Mouse (Mus musculus) MEL (cell line): ENCODE measurements around the gene Bcl2l1. TPM values are rescaled to one million over a fixed set of nuclear protein-coding genes. Genes with fewer than 3 reads are reported as not detected.

ENCODE experiments used
- DNase-seq: peaks from one replicate; pipeline ENCODE4 v3.0.0; 2011; ENCODE audit warnings: low read depth, low spot score
- H3K27ac ChIP-seq: 2 replicates; pipeline ENCODE4 v1.5.1; 2012; ENCODE audit warnings: low read depth, mild to moderate bottlenecking, control low read depth, low read length, moderate library complexity; ENCODE audit not compliant: control insufficient read depth
- H3K27me3 ChIP-seq, 2 experiments: fragments of 150-350 bp in 1 of 2; sonication (generic) in 1 of 2; 2 replicates each; pipeline ENCODE4 v1.6.1; 2012; ENCODE audit warnings: low read length in 2 of 2, mild to moderate bottlenecking in 2 of 2, improper control_type of control experiment in 1 of 2, moderate library complexity in 1 of 2; ENCODE audit not compliant: insufficient read depth in 2 of 2, control insufficient read depth in 1 of 2
- H3K36me3 ChIP-seq, 2 experiments: 2 replicates each; pipeline ENCODE4 v1.6.1; 2012 to 2014; ENCODE audit warnings: low read length in 2 of 2, improper control_type of control experiment in 1 of 2, inconsistent platforms in 1 of 2, mild to moderate bottlenecking in 1 of 2; ENCODE audit not compliant: insufficient read depth in 2 of 2, control insufficient read depth in 1 of 2
- H3K4me1 ChIP-seq, 2 experiments: fragments of 150-350 bp in 1 of 2; sonication (generic) in 1 of 2; 2 replicates each; pipeline ENCODE4 v1.6.1; 2012; ENCODE audit warnings: low read length in 2 of 2, improper control_type of control experiment in 1 of 2, mild to moderate bottlenecking in 1 of 2; ENCODE audit not compliant: insufficient read depth in 2 of 2, control insufficient read depth in 1 of 2
- H3K4me3 ChIP-seq, 2 experiments: fragments of 150-350 bp in 1 of 2; sonication (generic) in 1 of 2; 2 replicates each; pipeline ENCODE4 v1.5.1; 2012; ENCODE audit warnings: low read depth in 2 of 2, low read length in 2 of 2, mild to moderate bottlenecking in 2 of 2, moderate library complexity in 2 of 2, control low read depth in 1 of 2, improper control_type of control experiment in 1 of 2; ENCODE audit not compliant: control insufficient read depth in 1 of 2, insufficient read depth in 1 of 2
- H3K79me2 ChIP-seq: 2 replicates; pipeline ENCODE4 v1.6.1; 2012; ENCODE audit warnings: mild to moderate bottlenecking, low read length, moderate library complexity; ENCODE audit not compliant: control insufficient read depth, poor library complexity, insufficient read depth
- H3K9ac ChIP-seq: 2 replicates; pipeline ENCODE4 v1.6.1; 2012; ENCODE audit warnings: low read depth, mild to moderate bottlenecking, control low read depth, low read length, moderate library complexity; ENCODE audit not compliant: control insufficient read depth, poor library complexity, severe bottlenecking
- H3K9me3 ChIP-seq: fragments of 150-350 bp; sonication (generic); replicated peaks from 2 replicates; pipeline ENCODE4 v1.6.1; 2012; ENCODE audit warnings: mild to moderate bottlenecking, low read length, improper control_type of control experiment, moderate library complexity; ENCODE audit not compliant: insufficient read depth
- CHD1 ChIP-seq: IDR thresholded peaks from 2 replicates; pipeline ENCODE4 v1.6.1; 2012; ENCODE audit warnings: low read depth, mild to moderate bottlenecking, inconsistent platforms, low read length, improper control_type of control experiment
- CHD2 ChIP-seq: IDR thresholded peaks from 2 replicates; pipeline ENCODE4 v1.6.1; 2011; ENCODE audit warnings: low read length, improper control_type of control experiment
- CTCF ChIP-seq, 3 experiments: IDR thresholded peaks in 2 of 3; conservative IDR thresholded peaks in 1 of 3; 2 replicates each; pipeline ENCODE4 v1.5.1; 2011 to 2012; ENCODE audit warnings: low read length in 3 of 3, low read depth in 2 of 3, mild to moderate bottlenecking in 2 of 3, improper control_type of control experiment in 1 of 3, inconsistent platforms in 1 of 3, mixed read lengths in 1 of 3, moderate library complexity in 1 of 3; ENCODE audit not compliant: control insufficient read depth in 1 of 3, insufficient read depth in 1 of 3, poor library complexity in 1 of 3, severe bottlenecking in 1 of 3
- E2F4 ChIP-seq: IDR thresholded peaks from 2 replicates; pipeline ENCODE4 v1.6.1; 2011; ENCODE audit warnings: low read depth, low read length, improper control_type of control experiment, borderline replicate concordance
- EP300 ChIP-seq, 2 experiments: IDR thresholded peaks; 2 replicates each; pipeline ENCODE4 v1.6.1; 2011; ENCODE audit warnings: improper control_type of control experiment in 2 of 2, low read length in 2 of 2, low read depth in 1 of 2, mild to moderate bottlenecking in 1 of 2
- GABPA ChIP-seq: IDR thresholded peaks from 2 replicates; pipeline ENCODE4 v1.6.1; 2012; ENCODE audit warnings: low read depth, mild to moderate bottlenecking, inconsistent platforms, low read length, improper control_type of control experiment, moderate library complexity
- GATA1 ChIP-seq: IDR thresholded peaks from 2 replicates; pipeline ENCODE4 v1.6.1; 2011; ENCODE audit warnings: low read depth, low read length, improper control_type of control experiment
- HCFC1 ChIP-seq: IDR thresholded peaks from 2 replicates; pipeline ENCODE4 v1.6.1; 2012; ENCODE audit warnings: low read depth, mild to moderate bottlenecking, inconsistent platforms, low read length, improper control_type of control experiment, moderate library complexity
- JUND ChIP-seq: IDR thresholded peaks from 2 replicates; pipeline ENCODE4 v1.6.1; 2011; ENCODE audit warnings: low read depth, mild to moderate bottlenecking, improper control_type of control experiment, low read length
- KAT2A ChIP-seq: conservative IDR thresholded peaks from 2 replicates; pipeline ENCODE4 v1.6.1; 2012; ENCODE audit warnings: low read depth, low read length, improper control_type of control experiment, inconsistent platforms
- MAFK ChIP-seq: IDR thresholded peaks from 2 replicates; pipeline ENCODE4 v1.6.1; 2011; ENCODE audit warnings: low read depth, mild to moderate bottlenecking, low read length, improper control_type of control experiment, borderline replicate concordance
- MAX ChIP-seq: IDR thresholded peaks from 2 replicates; pipeline ENCODE4 v1.6.1; 2011; ENCODE audit warnings: low read length, improper control_type of control experiment
- MAZ ChIP-seq: IDR thresholded peaks from 2 replicates; pipeline ENCODE4 v1.6.1; 2012; ENCODE audit warnings: low read depth, mild to moderate bottlenecking, inconsistent platforms, low read length, improper control_type of control experiment
- MEF2A ChIP-seq: IDR thresholded peaks from 2 replicates; pipeline ENCODE4 v1.6.1; 2014; ENCODE audit warnings: low read depth, mild to moderate bottlenecking, inconsistent platforms, low read length, improper control_type of control experiment; ENCODE audit not compliant: poor library complexity, insufficient replicate concordance, severe bottlenecking; ENCODE audit errors: extremely low read depth
- MXI1 ChIP-seq: IDR thresholded peaks from 2 replicates; pipeline ENCODE4 v1.6.1; 2011; ENCODE audit warnings: mild to moderate bottlenecking, low read depth, low read length, improper control_type of control experiment
- MYB ChIP-seq: IDR thresholded peaks from 2 replicates; pipeline ENCODE4 v1.6.1; 2011; ENCODE audit warnings: mild to moderate bottlenecking, low read depth, low read length, improper control_type of control experiment
- MYC ChIP-seq: IDR thresholded peaks from 2 replicates; pipeline ENCODE4 v1.6.1; 2011; ENCODE audit warnings: low read depth, mild to moderate bottlenecking, low read length, improper control_type of control experiment, moderate library complexity
- NELFE ChIP-seq: IDR thresholded peaks from 2 replicates; pipeline ENCODE4 v1.6.1; 2011; ENCODE audit warnings: low read depth, low read length, improper control_type of control experiment
- POLR2A ChIP-seq, 2 experiments: IDR thresholded peaks; 2 replicates each; pipeline ENCODE4 v1.6.1; 2011 to 2012; ENCODE audit warnings: low read length in 2 of 2, mild to moderate bottlenecking in 2 of 2, control low read depth in 1 of 2, improper control_type of control experiment in 1 of 2, low read depth in 1 of 2, moderate library complexity in 1 of 2; ENCODE audit not compliant: control insufficient read depth in 1 of 2, insufficient read depth in 1 of 2, poor library complexity in 1 of 2
- POLR2AphosphoS2 ChIP-seq: IDR thresholded peaks from 2 replicates; pipeline ENCODE4 v1.6.1; 2011; ENCODE audit warnings: low read length, improper control_type of control experiment
- POLR2AphosphoS5 ChIP-seq: IDR thresholded peaks from 2 replicates; pipeline ENCODE4 v1.6.1; 2012; ENCODE audit warnings: low read depth, borderline replicate concordance, mild to moderate bottlenecking, inconsistent platforms, low read length, moderate library complexity, mixed read lengths
- RAD21 ChIP-seq: IDR thresholded peaks from 2 replicates; pipeline ENCODE4 v1.6.1; 2011; ENCODE audit warnings: mild to moderate bottlenecking, low read depth, low read length, improper control_type of control experiment
- RCOR1 ChIP-seq: IDR thresholded peaks from 2 replicates; pipeline ENCODE4 v1.6.1; 2012; ENCODE audit warnings: low read depth, mild to moderate bottlenecking, inconsistent platforms, low read length, improper control_type of control experiment
- SIN3A ChIP-seq: IDR thresholded peaks from 2 replicates; pipeline ENCODE4 v1.6.1; 2012; ENCODE audit warnings: low read length, improper control_type of control experiment, inconsistent platforms
- SMC3 ChIP-seq: IDR thresholded peaks from 2 replicates; pipeline ENCODE4 v1.6.1; 2011; ENCODE audit warnings: low read depth, low read length, improper control_type of control experiment
- TAL1 ChIP-seq: IDR thresholded peaks from 2 replicates; pipeline ENCODE4 v1.6.1; 2012; ENCODE audit warnings: mild to moderate bottlenecking, inconsistent platforms, low read length, moderate library complexity, mixed read lengths
- TBP ChIP-seq: IDR thresholded peaks from 2 replicates; pipeline ENCODE4 v1.8.0; 2011; ENCODE audit warnings: low read depth, low read length, improper control_type of control experiment
- TCF12 ChIP-seq: IDR thresholded peaks from 2 replicates; pipeline ENCODE4 v1.6.1; 2014; ENCODE audit warnings: low read depth, mild to moderate bottlenecking, inconsistent platforms, low read length, improper control_type of control experiment, moderate library complexity
- UBTF ChIP-seq: IDR thresholded peaks from 2 replicates; pipeline ENCODE4 v1.6.1; 2012; ENCODE audit warnings: low read depth, mild to moderate bottlenecking, inconsistent platforms, low read length, improper control_type of control experiment, moderate library complexity, borderline replicate concordance; ENCODE audit not compliant: insufficient read depth
- USF1 ChIP-seq: IDR thresholded peaks from 2 replicates; pipeline ENCODE4 v1.6.1; 2014; ENCODE audit warnings: low read depth, mild to moderate bottlenecking, inconsistent platforms, low read length, improper control_type of control experiment, moderate library complexity
- USF2 ChIP-seq, 2 experiments: IDR thresholded peaks; 2 replicates each; pipeline ENCODE4 v1.6.1; 2011 to 2012; ENCODE audit warnings: improper control_type of control experiment in 2 of 2, low read length in 2 of 2, borderline replicate concordance in 1 of 2, inconsistent platforms in 1 of 2, low read depth in 1 of 2, mild to moderate bottlenecking in 1 of 2; ENCODE audit not compliant: insufficient read depth in 1 of 2
- ZC3H11A ChIP-seq: IDR thresholded peaks from 2 replicates; pipeline ENCODE4 v1.6.1; 2012; ENCODE audit warnings: low read depth, mild to moderate bottlenecking, inconsistent platforms, low read length, improper control_type of control experiment
- ZKSCAN1 ChIP-seq: IDR thresholded peaks from 2 replicates; pipeline ENCODE4 v1.6.1; 2012; ENCODE audit warnings: low read depth, mild to moderate bottlenecking, inconsistent platforms, low read length, improper control_type of control experiment, moderate library complexity
- ZMIZ1 ChIP-seq: IDR thresholded peaks from 2 replicates; pipeline ENCODE4 v1.6.1; 2012; ENCODE audit warnings: low read depth, mild to moderate bottlenecking, inconsistent platforms, low read length, improper control_type of control experiment, moderate library complexity
- ZNF384 ChIP-seq: IDR thresholded peaks from 2 replicates; pipeline ENCODE4 v1.6.1; 2012; ENCODE audit warnings: low read depth, mild to moderate bottlenecking, inconsistent platforms, low read length, improper control_type of control experiment
- polyA plus RNA-seq, 2 experiments: library from polyadenylated mRNA; stranded (reverse) in 1 of 2; unstranded in 1 of 2; fragments of >175 nt in 1 of 2; fragments of >200 nt in 1 of 2; gene quantifications; 2 replicates each; pipeline versions ENCODE4 v1.2.1 to v1.2.4; 2012; ENCODE audit warnings: low replicate concordance in 2 of 2, low read depth in 1 of 2; ENCODE audit not compliant: insufficient read length in 2 of 2, insufficient read depth in 1 of 2, missing spikeins in 1 of 2
- total RNA-seq: library from RNA; depleted of rRNA; stranded (reverse); fragments of 300-350 nt; gene quantifications from 2 replicates; pipeline ENCODE4 v1.2.3, GENCODE M21; 2012

Bcl2l1 gene
- total and polyA plus RNA-seq, 3 experiments: 6.5 to 23.9 TPM; not detected in 1

- Histone ChIP-seq H3K79me2 (peaks cover 16% of the 10 kb centered on the region), H3K4me1 (peaks cover 0 to 46% of the 10 kb centered on the region in 2 experiments; a peak in 3 of 4 replicates), H3K36me3 (peaks cover 0 to 26% of the 10 kb centered on the region in 2 experiments; a peak in 2 of 4 replicates), H3K9me3 (no peaks in the 10 kb centered on the region), H3K9ac (peak overlapping the region; percentile 59), H3K27me3 (no peaks in the 10 kb centered on the region), H3K4me3 (peak overlapping the region; percentile 21 to 30), H3K27ac (peak overlapping the region; percentile 90)
- DNase-seq: peak; percentile 92
- TF ChIP-seq CTCF (IDR thresholded peaks at IDR 0.05 in 2 of 3, conservative IDR thresholded peaks at IDR 0.05 in 1 of 3; ENCODE audit: control insufficient read depth in 1 of 3, insufficient read depth in 1 of 3, low read depth in 2 of 3, low read length in 3 of 3, poor library complexity in 1 of 3, severe bottlenecking in 1 of 3) (no peak), KAT2A (no peak), NELFE (no peak; the same call in 1 of the 2 replicates), EP300 (IDR thresholded peaks at IDR 0.05; ENCODE audit: low read depth in 1 of 2, low read length in 2 of 2) (peak; percentile 78 to 91), CHD2 (peak; percentile 18; the same call in 1 of the 2 replicates), POLR2AphosphoS2 (no peak), GATA1 (peak; percentile 57; the same call in 1 of the 2 replicates), ZKSCAN1 (no peak), MAZ (peak; percentile 94), MAX (no peak), MYC (no peak), SMC3 (no peak), ZC3H11A (no peak), MYB (no peak; the same call in 1 of the 2 replicates), USF2 (IDR thresholded peaks at IDR 0.05; ENCODE audit: borderline replicate concordance in 1 of 2, insufficient read depth in 1 of 2, low read depth in 1 of 2, low read length in 2 of 2) (no peak), HCFC1 (peak; percentile 57; the same call in 1 of the 2 replicates), MXI1 (peak; percentile 69), SIN3A (peak; percentile 85), POLR2A (IDR thresholded peaks at IDR 0.05; ENCODE audit: control insufficient read depth in 1 of 2, insufficient read depth in 1 of 2, low read depth in 1 of 2, low read length in 2 of 2, poor library complexity in 1 of 2) (peak in 1 of 2 experiments; percentile 45; a peak in 2 of 4 replicates), TAL1 (peak; percentile 71), JUND (no peak), POLR2AphosphoS5 (no peak), UBTF (no peak), RCOR1 (peak; percentile 66; the same call in 1 of the 2 replicates), MAFK (no peak), RAD21 (no peak), ZMIZ1 (peak; percentile 52; the same call in 1 of the 2 replicates), MEF2A (no peak), GABPA (no peak), E2F4 (no peak), ZNF384 (peak; percentile 29; the same call in 1 of the 2 replicates), TBP (no peak; the same call in 1 of the 2 replicates), USF1 (no peak), CHD1 (peak; percentile 93; the same call in 1 of the 2 replicates), TCF12 (peak; percentile 33; the same call in 1 of the 2 replicates)
Observed at GRCm38 (mm10) chr2:152741153-152742041, 90.1 kb downstream of the Bcl2l1 start.
